Mouse (Mus musculus): ENCODE measurements at regions not wholly inside any gene's neighbourhood (a gene's known extent, or its start where the extent isn't known, plus 50 kb on each side); places are given as distances from the start of the nearest gene placed in this dataset.
A peak's percentile ranks its signal among the peaks of the same experiment; 100 is the strongest.

DNA sequence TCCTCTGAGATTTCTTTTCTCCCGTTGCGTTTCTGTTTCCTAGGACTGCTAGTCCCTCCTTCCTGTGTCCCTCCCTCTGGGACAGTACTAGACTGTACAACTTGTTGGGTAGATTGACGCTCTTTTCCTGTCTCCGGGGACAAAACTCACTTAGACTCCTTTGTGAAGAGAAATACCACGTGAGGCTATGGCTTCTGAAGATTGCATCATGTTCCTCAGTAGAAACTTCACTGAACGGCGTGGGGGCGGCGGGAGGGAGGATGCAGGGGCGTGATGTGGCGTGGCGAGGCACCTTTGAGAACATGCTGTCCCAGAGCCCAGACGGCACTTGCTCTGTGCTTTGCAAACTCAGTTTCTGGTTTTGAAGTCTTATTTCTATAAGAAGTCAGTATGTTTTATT lies 78.5 kb downstream of the Spata18 start:
- Histone ChIP-seq H3K4me2 (no peak overlapping the region), H3K36me3 (no peaks in the 10 kb centered on the region), H3K9ac (no peak overlapping the region), H3K9me3 (0 out of 2 replicates have a peak, but pooled peaks cover 3% of the 10 kb centered on the region), H3K4me1 (peaks cover 18% of the 10 kb centered on the region), H3K4me3 (no peak overlapping the region), H3K27me3 (replicated peaks) (peaks cover 23% of the 10 kb centered on the region; the same call in 1 of the 2 replicates), H3K27ac (replicated peaks) (no peak overlapping the region)
- 73% methylated on average over 13 of the region's 13 CpGs for WGBS
- no peak for ATAC-seq (ENCODE audit: extremely low read depth, insufficient number of reproducible peaks, low FRiP score, low TSS enrichment)

DNA sequence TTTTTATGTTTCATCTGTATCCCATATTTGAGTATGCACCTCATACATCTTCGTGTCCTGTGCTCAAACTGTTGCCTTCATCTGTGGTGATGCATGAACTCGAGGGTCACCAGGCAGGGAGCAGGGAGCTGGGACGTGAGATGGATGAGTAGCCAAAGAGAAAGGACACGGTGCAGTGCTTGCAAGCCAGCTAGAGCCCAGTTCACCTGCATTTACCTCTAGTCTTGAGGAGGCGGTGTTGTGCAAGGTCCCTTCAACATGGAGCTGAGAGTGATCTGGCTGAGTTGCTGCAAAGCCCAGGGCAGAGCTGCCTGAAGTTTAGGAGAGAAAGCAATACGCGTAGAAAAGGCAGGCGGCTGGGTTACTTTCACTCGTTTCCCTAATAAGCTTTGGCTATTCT lies 80.2 kb downstream of the Spata18 start:
- ATAC-seq (ENCODE audit: extremely low read depth, insufficient number of reproducible peaks, low FRiP score, low TSS enrichment), result no peak
- Histone ChIP-seq H3K27me3 (replicated peaks) (peaks cover 18% of the 10 kb centered on the region; the same call in 1 of the 2 replicates), H3K4me1 (peaks cover 18% of the 10 kb centered on the region), H3K27ac (replicated peaks) (no peak overlapping the region), H3K4me2 (no peak overlapping the region), H3K9me3 (no peaks in the 10 kb centered on the region), H3K9ac (no peak overlapping the region), H3K36me3 (no peaks in the 10 kb centered on the region), H3K4me3 (no peak overlapping the region)
- WGBS, result 77% methylated on average over 9 of the region's 9 CpGs

DNA sequence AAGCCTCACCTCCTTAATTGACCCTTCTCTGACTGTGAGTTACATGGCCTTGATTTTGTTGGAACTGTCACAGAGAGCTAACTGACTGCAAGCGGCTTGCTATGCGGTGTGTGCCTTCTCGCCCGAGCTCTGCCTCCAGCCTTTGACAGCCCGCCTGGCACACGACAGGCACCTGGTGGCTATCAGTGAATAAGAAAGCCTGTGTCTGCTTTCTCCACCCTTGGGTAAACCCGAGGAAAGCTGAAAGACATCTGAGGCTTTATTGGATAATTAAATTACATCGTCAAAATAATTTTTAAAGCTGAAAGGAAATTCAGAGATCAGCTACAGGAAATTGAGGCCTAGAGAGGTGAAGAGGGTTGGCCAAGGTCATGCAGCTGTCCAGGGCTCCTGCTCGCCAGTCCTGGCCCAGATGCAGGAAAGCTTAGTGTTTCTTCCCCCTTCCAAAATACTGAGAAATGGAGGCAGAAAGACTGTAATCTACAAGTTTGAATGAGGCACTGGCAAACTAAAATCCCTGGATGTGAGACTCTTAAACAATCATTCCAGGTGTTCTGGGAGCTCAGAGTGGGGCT lies 80.9 kb downstream of the Spata18 start:
- no peak for ATAC-seq (ENCODE audit: extremely low read depth, insufficient number of reproducible peaks, low FRiP score, low TSS enrichment)
- H3K36me3 ChIP-seq, result no peaks in the 10 kb centered on the region

GRCm38 (mm10) chr5:73740766-73741165 lies 89.6 kb downstream of the Spata18 start:
- no peak for ATAC-seq (ENCODE audit: extremely low read depth, insufficient number of reproducible peaks, low FRiP score, low TSS enrichment)
- Histone ChIP-seq H3K27ac (replicated peaks) (no peak overlapping the region), H3K4me1 (no peaks in the 10 kb centered on the region), H3K4me2 (no peak overlapping the region), H3K36me3 (no peaks in the 10 kb centered on the region), H3K4me3 (no peak overlapping the region), H3K9me3 (no peaks in the 10 kb centered on the region), H3K9ac (no peak overlapping the region), H3K27me3 (replicated peaks) (0 out of 2 replicates have a peak, but pooled peaks cover 9% of the 10 kb centered on the region)
- 75% methylated on average over 3 of the region's 3 CpGs for WGBS

More for the DNA sequence above, 80.9 kb downstream of the Spata18 start:
- Histone ChIP-seq H3K9me3 (no peaks in the 10 kb centered on the region), H3K4me3 (no peak overlapping the region), H3K27ac (replicated peaks) (no peak overlapping the region), H3K9ac (no peak overlapping the region), H3K27me3 (replicated peaks) (0 out of 2 replicates have a peak, but pooled peaks cover 11% of the 10 kb centered on the region), H3K4me2 (no peak overlapping the region), H3K4me1 (peaks cover 18% of the 10 kb centered on the region)
- WGBS, result 49% methylated on average over 9 of the region's 9 CpGs

- Histone ChIP-seq H3K9ac (no peak overlapping the region), H3K4me2 (no peak overlapping the region), H3K4me3 (no peak overlapping the region), H3K27me3 (replicated peaks) (0 out of 2 replicates have a peak, but pooled peaks cover 9% of the 10 kb centered on the region), H3K4me1 (no peaks in the 10 kb centered on the region), H3K36me3 (no peaks in the 10 kb centered on the region), H3K9me3 (no peaks in the 10 kb centered on the region), H3K27ac (replicated peaks) (no peak overlapping the region)
- 83% methylated on average over 11 of the region's 11 CpGs for WGBS
- ATAC-seq (ENCODE audit: extremely low read depth, insufficient number of reproducible peaks, low FRiP score, low TSS enrichment), result no peak
Observed at GRCm38 (mm10) chr5:73741441-73741840, 90.3 kb downstream of the Spata18 start.

DNA sequence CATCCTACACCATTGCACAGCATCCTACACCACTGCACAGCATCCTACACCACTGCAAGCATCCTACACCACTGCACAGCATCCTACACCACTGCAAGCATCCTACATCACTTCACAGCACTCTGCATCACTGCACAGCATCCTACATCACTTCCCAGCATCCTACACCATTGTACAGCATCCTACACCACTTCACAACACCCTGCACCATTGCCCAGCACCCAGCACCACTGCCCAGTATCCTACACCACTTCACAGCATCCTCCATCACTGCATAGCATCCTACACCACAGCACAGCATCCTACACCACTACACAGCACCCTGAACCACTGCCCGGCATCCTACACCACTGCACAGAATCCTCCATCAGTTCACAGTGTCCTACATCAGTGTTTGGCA lies 92.8 kb downstream of the Spata18 start:
- ATAC-seq (ENCODE audit: extremely low read depth, insufficient number of reproducible peaks, low FRiP score, low TSS enrichment), result no peak

GRCm38 (mm10) chr5:73749791-73750190 lies 98.6 kb downstream of the Spata18 start:
- Histone ChIP-seq H3K27me3 (replicated peaks) (no peaks in the 10 kb centered on the region), H3K27ac (replicated peaks) (no peak overlapping the region), H3K36me3 (no peaks in the 10 kb centered on the region), H3K4me1 (peaks cover 19% of the 10 kb centered on the region; the same call in 1 of the 2 replicates), H3K4me3 (no peak overlapping the region), H3K9me3 (no peaks in the 10 kb centered on the region), H3K4me2 (no peak overlapping the region), H3K9ac (no peak overlapping the region)
- ATAC-seq (ENCODE audit: extremely low read depth, insufficient number of reproducible peaks, low FRiP score, low TSS enrichment), result no peak
- WGBS, result 69% methylated on average over 4 of the region's 4 CpGs

More for the DNA sequence above, 92.8 kb downstream of the Spata18 start:
- Histone ChIP-seq H3K36me3 (no peaks in the 10 kb centered on the region), H3K4me2 (no peak overlapping the region), H3K27me3 (replicated peaks) (0 out of 2 replicates have a peak, but pooled peaks cover 9% of the 10 kb centered on the region), H3K4me3 (no peak overlapping the region), H3K4me1 (no peaks in the 10 kb centered on the region), H3K9me3 (no peaks in the 10 kb centered on the region), H3K27ac (replicated peaks) (no peak overlapping the region), H3K9ac (no peak overlapping the region)
- WGBS, result 76% methylated on average over 1 of the region's 1 CpGs

- H3K27ac ChIP-seq (replicated peaks), result peak overlapping the region; percentile 46; the same call in 1 of the 2 replicates
- 0 out of 2 replicates have a peak, but pooled peaks have one; percentile 14 for ATAC-seq (ENCODE audit: extremely low read depth, insufficient number of reproducible peaks, low FRiP score, low TSS enrichment)
Observed at GRCm38 (mm10) chr5:73752225-73752644, 101.1 kb downstream of the Spata18 start.

GRCm38 (mm10) chr5:73753827-73754226 lies 102.6 kb downstream of the Spata18 start:
- Histone ChIP-seq H3K27me3 (replicated peaks) (no peaks in the 10 kb centered on the region), H3K27ac (replicated peaks) (no peak overlapping the region), H3K36me3 (no peaks in the 10 kb centered on the region), H3K4me2 (no peak overlapping the region), H3K4me3 (no peak overlapping the region), H3K4me1 (peaks cover 19% of the 10 kb centered on the region; the same call in 1 of the 2 replicates), H3K9ac (no peak overlapping the region), H3K9me3 (no peaks in the 10 kb centered on the region)
- WGBS, result 60% methylated on average over 7 of the region's 7 CpGs
- no peak for ATAC-seq (ENCODE audit: extremely low read depth, insufficient number of reproducible peaks, low FRiP score, low TSS enrichment)

More at GRCm38 (mm10) chr5:73752225-73752644, 101.1 kb downstream of the Spata18 start:
- Histone ChIP-seq H3K4me2 (no peak overlapping the region), H3K4me3 (no peak overlapping the region), H3K9ac (no peak overlapping the region), H3K9me3 (no peaks in the 10 kb centered on the region), H3K4me1 (peaks cover 19% of the 10 kb centered on the region; the same call in 1 of the 2 replicates), H3K27me3 (replicated peaks) (no peaks in the 10 kb centered on the region), H3K36me3 (no peaks in the 10 kb centered on the region)
- WGBS, result 53% methylated on average over 10 of the region's 10 CpGs

GRCm38 (mm10) chr5:73758534-73758933 lies 107.4 kb downstream of the Spata18 start:
- Histone ChIP-seq H3K27ac (replicated peaks) (no peak overlapping the region), H3K36me3 (no peaks in the 10 kb centered on the region), H3K4me1 (peaks cover 11% of the 10 kb centered on the region), H3K4me2 (no peak overlapping the region), H3K4me3 (no peak overlapping the region), H3K27me3 (replicated peaks) (peaks cover 8% of the 10 kb centered on the region; the same call in 1 of the 2 replicates), H3K9ac (no peak overlapping the region), H3K9me3 (no peaks in the 10 kb centered on the region)
- no peak for ATAC-seq (ENCODE audit: extremely low read depth, insufficient number of reproducible peaks, low FRiP score, low TSS enrichment)
- WGBS, result 77% methylated on average over 6 of the region's 6 CpGs

DNA sequence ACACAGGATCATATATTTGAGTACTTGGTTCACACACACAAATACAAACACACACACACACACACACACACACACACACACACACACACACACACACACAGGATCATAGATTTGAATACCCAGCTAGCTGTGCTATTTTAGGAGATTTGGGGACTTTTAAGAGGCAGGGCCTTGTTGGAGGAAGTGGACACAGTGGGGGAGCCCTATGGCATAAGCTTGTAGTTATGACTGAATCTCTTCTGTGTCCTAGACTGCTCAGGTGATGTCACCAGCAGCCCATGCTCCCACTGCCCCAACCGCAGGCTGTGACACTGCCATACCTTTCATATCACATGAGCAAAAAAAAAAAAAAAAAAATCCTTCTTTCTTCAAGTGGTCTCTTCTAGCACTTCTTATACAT lies 110.1 kb downstream of the Spata18 start:
- ATAC-seq (ENCODE audit: extremely low read depth, insufficient number of reproducible peaks, low FRiP score, low TSS enrichment), result no peak
- H3K4me3 ChIP-seq, result no peak overlapping the region
- no peaks in the 10 kb centered on the region for H3K9me3 ChIP-seq
- no peak overlapping the region for H3K9ac ChIP-seq
- H3K27ac ChIP-seq (replicated peaks), result no peak overlapping the region
- H3K4me2 ChIP-seq, result no peak overlapping the region
- no peaks in the 10 kb centered on the region for H3K36me3 ChIP-seq
- WGBS, result 64% methylated on average over 1 of the region's 1 CpGs
- H3K4me1 ChIP-seq, result peaks cover 6% of the 10 kb centered on the region; the same call in 1 of the 2 replicates
- peaks cover 8% of the 10 kb centered on the region; the same call in 1 of the 2 replicates for H3K27me3 ChIP-seq (replicated peaks)

- Histone ChIP-seq H3K27ac (replicated peaks) (0 out of 2 replicates have a peak overlapping the region, but pooled peaks have one; percentile 21), H3K36me3 (no peaks in the 10 kb centered on the region), H3K9ac (no peak overlapping the region), H3K27me3 (replicated peaks) (peaks cover 8% of the 10 kb centered on the region; the same call in 1 of the 2 replicates), H3K4me3 (no peak overlapping the region), H3K4me2 (no peak overlapping the region), H3K4me1 (peaks cover 6% of the 10 kb centered on the region; the same call in 1 of the 2 replicates), H3K9me3 (no peaks in the 10 kb centered on the region)
- 23% methylated on average over 8 of the region's 8 CpGs for WGBS
- no peak for ATAC-seq (ENCODE audit: extremely low read depth, insufficient number of reproducible peaks, low FRiP score, low TSS enrichment)
Observed at GRCm38 (mm10) chr5:73761709-73762108, 110.5 kb downstream of the Spata18 start.
